In genomic region chr15:82922755-82923154, GRCm38 (mm10) we compare ENCODE assay signal across 8 mouse cellular contexts.
DNase-seq lines count a peak whose midpoint lies in the region; ATAC-seq and TF ChIP-seq lines count a peak whose summit lies in the region.

No protein-coding gene starts in this region.

- H3K9ac ChIP-seq in heart, embryonic 15.5 days = 0 out of 2 replicates have a peak overlapping the region, but pooled peaks have one; percentile 26
- H3K9ac ChIP-seq in intestine, postnatal 0 days (ENCODE audit: low read depth, low read length) = peak overlapping the region; percentile 1; the same call in 1 of the 2 replicates

- peak; percentile 51; the same call in 1 of the 2 replicates for TF ChIP-seq CTCF in testis, adult 2 months (IDR thresholded peaks at IDR 0.05; ENCODE audit: control insufficient read depth, insufficient read depth, insufficient replicate concordance, low read depth, low read length)
- TF ChIP-seq CTCF in intestine, postnatal 0 days (IDR thresholded peaks at IDR 0.05; ENCODE audit: low read depth) = peak; percentile 46

- ATAC-seq in heart, embryonic 15.5 days (replicated peaks; ENCODE audit: insufficient number of reproducible peaks, insufficient read depth, low FRiP score, low read depth) = no peak
- ATAC-seq in intestine, postnatal 0 days = no peak

- H3K27me3 ChIP-seq in heart, embryonic 15.5 days = peaks cover 58% of the 10 kb centered on the region
- H3K27me3 ChIP-seq in testis, adult 2 months (ENCODE audit: control insufficient read depth, insufficient read depth, low read length) = no peaks in the 10 kb centered on the region
- H3K27me3 ChIP-seq in intestine, postnatal 0 days (replicated peaks; ENCODE audit: control insufficient read depth, insufficient read depth, low read length) = 0 out of 2 replicates have a peak, but pooled peaks cover 3% of the 10 kb centered on the region

- H3K4me2 ChIP-seq in heart, embryonic 15.5 days = peak overlapping the region; percentile 49
- H3K4me2 ChIP-seq in intestine, postnatal 0 days (replicated peaks; ENCODE audit: low read depth) = 0 out of 2 replicates have a peak overlapping the region, but pooled peaks have one; percentile 9

- H3K4me1 ChIP-seq in heart, embryonic 15.5 days (replicated peaks) = peaks cover 60% of the 10 kb centered on the region
- H3K4me1 ChIP-seq in testis, adult 2 months (ENCODE audit: control insufficient read depth, insufficient read depth, low read length) = peaks cover 4% of the 10 kb centered on the region; the same call in 1 of the 2 replicates
- H3K4me1 ChIP-seq in intestine, postnatal 0 days (replicated peaks; ENCODE audit: control insufficient read depth, insufficient read depth, low read length) = peaks cover 4% of the 10 kb centered on the region; the same call in 1 of the 2 replicates

- peak overlapping the region; percentile 75 for H3K27ac ChIP-seq in heart, embryonic 15.5 days
- no peak overlapping the region for H3K27ac ChIP-seq in testis, adult 2 months (ENCODE audit: control insufficient read depth, insufficient read depth, low read depth, low read length)
- H3K27ac ChIP-seq in intestine, postnatal 0 days (ENCODE audit: low read depth, low read length) = no peak overlapping the region

- no peak for DNase-seq in heart, adult 9 months (ENCODE audit: low spot score in 2 of 2)
- no peak for DNase-seq in testis, postnatal 14 days (ENCODE audit: low spot score)
- no peak for DNase-seq in gastrocnemius, postnatal 10 days
- no peak for DNase-seq in left cerebral cortex, postnatal 36 days (ENCODE audit: low spot score in 2 of 2)
- no peak for DNase-seq in spleen, adult 12 weeks (ENCODE audit: low spot score)

- H3K9me3 ChIP-seq in heart, embryonic 15.5 days (replicated peaks) = no peaks in the 10 kb centered on the region
- no peaks in the 10 kb centered on the region for H3K9me3 ChIP-seq in intestine, postnatal 0 days (ENCODE audit: control insufficient read depth)

- peak overlapping the region; percentile 13; the same call in 1 of the 2 replicates for H3K4me3 ChIP-seq in heart, embryonic 15.5 days
- no peak overlapping the region for H3K4me3 ChIP-seq in testis, adult 2 months (ENCODE audit: control insufficient read depth, low read depth, low read length)
- no peak overlapping the region for H3K4me3 ChIP-seq in intestine, postnatal 0 days (ENCODE audit: low read depth, low read length)

- no peaks in the 10 kb centered on the region for H3K36me3 ChIP-seq in heart, embryonic 15.5 days
- H3K36me3 ChIP-seq in testis, adult 2 months (ENCODE audit: control insufficient read depth, insufficient read depth, low read length) = no peaks in the 10 kb centered on the region
- H3K36me3 ChIP-seq in intestine, postnatal 0 days (ENCODE audit: control insufficient read depth, insufficient read depth) = no peaks in the 10 kb centered on the region

- intact Hi-C loops in left cerebral cortex, postnatal 36 days (cut with DNase I) = loop anchor here (5.0 kb wide), 1 partner anchor 35 kb away; no protein-coding TSS in a partner anchor

- no peak for TF ChIP-seq POLR2A in testis, adult 2 months (IDR thresholded peaks at IDR 0.05; ENCODE audit: control insufficient read depth, low read depth, low read length)

- 45% methylated on average over 4 of the region's 4 CpGs for WGBS in heart, embryonic 15.5 days
- WGBS in intestine, postnatal 0 days = 52% methylated on average over 4 of the region's 4 CpGs
